28 mouse cellular contexts compared by ENCODE assay signal in the genomic region with DNA sequence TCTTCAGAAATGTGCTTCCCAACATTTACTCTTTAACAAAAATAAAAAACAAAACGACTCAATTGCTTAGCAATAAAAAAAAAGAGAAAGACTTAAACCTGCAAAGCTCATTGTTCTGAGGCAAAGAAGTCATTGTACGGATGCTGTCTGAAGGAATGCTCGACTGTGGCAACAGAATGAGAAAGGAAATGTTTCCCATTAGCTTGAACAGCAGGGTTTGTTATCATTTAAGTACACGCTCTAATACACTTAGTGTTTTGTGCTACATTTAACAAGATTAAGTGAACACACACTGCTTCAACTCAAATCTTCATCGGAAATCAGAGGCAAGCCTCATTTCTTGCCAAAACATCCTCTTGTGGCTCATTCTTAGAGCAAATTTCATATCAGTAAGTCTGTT.
A peak's percentile ranks its signal among the peaks of the same experiment; 100 is the strongest.
DNase-seq lines count a peak whose midpoint lies in the region; ATAC-seq and TF ChIP-seq lines count a peak whose summit lies in the region.
"Had no signal": no experiment of that assay in that cellular context is flagged by ENCODE, and none has a peak within 500 bp of the region (broad histone marks: within the 10 kb centered on the region; RNA-seq: fewer than 3 reads in every experiment).

No protein-coding gene starts in this region.

- no peak overlapping the region for H3K4me2 ChIP-seq in hindbrain, postnatal 0 days (ENCODE audit: low read depth, low read length)
- no peak overlapping the region for H3K4me2 ChIP-seq in hindbrain, embryonic 13.5 days
- H3K4me2 ChIP-seq in embryonic facial prominence, embryonic 14.5 days (ENCODE audit: low read depth, low read length) = no peak overlapping the region
- H3K4me2 ChIP-seq: heart, embryonic 13.5 days; limb, embryonic 15.5 days; lung, embryonic 14.5 days; midbrain, embryonic 15.5 days; stomach, embryonic 15.5 days had no signal

- TF ChIP-seq POLR2A in brain, embryonic 14.5 days (IDR thresholded peaks at IDR 0.05; ENCODE audit: borderline replicate concordance, extremely low read depth, insufficient read depth, insufficient read length, poor library complexity, severe bottlenecking) = no peak

- no peak overlapping the region for H3K27ac ChIP-seq in hindbrain, postnatal 0 days
- H3K27ac ChIP-seq in hindbrain, embryonic 13.5 days = no peak overlapping the region
- H3K27ac ChIP-seq in embryonic facial prominence, embryonic 14.5 days (replicated peaks; ENCODE audit: low read depth, low read length) = no peak overlapping the region
- H3K27ac ChIP-seq: heart, embryonic 13.5 days; kidney, postnatal 0 days; limb, embryonic 15.5 days; liver, embryonic 14.5 days; midbrain, embryonic 15.5 days; stomach, embryonic 15.5 days had no signal

- TF ChIP-seq CTCF in hindbrain, postnatal 0 days (IDR thresholded peaks at IDR 0.05; ENCODE audit: low read depth) = no peak
- no peak for TF ChIP-seq CTCF in brain, embryonic 14.5 days (IDR thresholded peaks at IDR 0.05; ENCODE audit: borderline replicate concordance, extremely low read depth, insufficient read depth, insufficient read length)

- no peaks in the 10 kb centered on the region for H3K36me3 ChIP-seq in hindbrain, postnatal 0 days (ENCODE audit: insufficient read depth, low read length)
- H3K36me3 ChIP-seq in hindbrain, embryonic 13.5 days = no peaks in the 10 kb centered on the region
- H3K36me3 ChIP-seq in embryonic facial prominence, embryonic 14.5 days (ENCODE audit: control insufficient read depth, insufficient read depth, low read length) = no peaks in the 10 kb centered on the region
- H3K36me3 ChIP-seq: heart, embryonic 13.5 days; limb, embryonic 15.5 days; midbrain, embryonic 15.5 days; stomach, embryonic 15.5 days had no signal

- no peak overlapping the region for H3K9ac ChIP-seq in hindbrain, postnatal 0 days (replicated peaks; ENCODE audit: low read length)
- H3K9ac ChIP-seq in hindbrain, embryonic 13.5 days = no peak overlapping the region
- no peak overlapping the region for H3K9ac ChIP-seq in embryonic facial prominence, embryonic 14.5 days (ENCODE audit: low read depth, low read length)
- H3K9ac ChIP-seq: forebrain, postnatal 0 days; heart, embryonic 13.5 days; limb, embryonic 15.5 days; liver, embryonic 14.5 days; lung, embryonic 14.5 days; midbrain, embryonic 15.5 days; stomach, embryonic 15.5 days had no signal

- H3K9me3 ChIP-seq in hindbrain, postnatal 0 days (ENCODE audit: low read length) = no peaks in the 10 kb centered on the region
- no peaks in the 10 kb centered on the region for H3K9me3 ChIP-seq in hindbrain, embryonic 13.5 days
- H3K9me3 ChIP-seq in embryonic facial prominence, embryonic 14.5 days (ENCODE audit: control insufficient read depth, low read length) = no peaks in the 10 kb centered on the region
- H3K9me3 ChIP-seq: heart, embryonic 13.5 days; limb, embryonic 15.5 days; megakaryocyte, embryonic 14.5 days; midbrain, embryonic 15.5 days; stomach, embryonic 15.5 days had no signal

- no peaks in the 10 kb centered on the region for H3K4me1 ChIP-seq in hindbrain, postnatal 0 days (ENCODE audit: insufficient read depth, low read length)
- H3K4me1 ChIP-seq in hindbrain, embryonic 13.5 days (replicated peaks) = no peaks in the 10 kb centered on the region
- H3K4me1 ChIP-seq in embryonic facial prominence, embryonic 14.5 days (ENCODE audit: control insufficient read depth, insufficient read depth, low read length) = no peaks in the 10 kb centered on the region
- H3K4me1 ChIP-seq: heart, embryonic 13.5 days; limb, embryonic 15.5 days; megakaryocyte, embryonic 14.5 days; midbrain, embryonic 15.5 days; stomach, embryonic 15.5 days had no signal

- WGBS in hindbrain, postnatal 0 days = 29% methylated on average over 5 of the region's 5 CpGs
- 35% methylated on average over 5 of the region's 5 CpGs for WGBS in hindbrain, embryonic 13.5 days
- 15% methylated on average over 5 of the region's 5 CpGs for WGBS in embryonic facial prominence, embryonic 14.5 days

- DNase-seq in hindbrain, postnatal 0 days (ENCODE audit: low spot score) = peak; percentile 19
- DNase-seq in brain, embryonic 14.5 days (ENCODE audit: low read depth) = peak; percentile 23
- DNase-seq in embryonic facial prominence, embryonic 14.5 days (ENCODE audit: low spot score) = peak; percentile 1
- DNase-seq in retina, postnatal 1 day = peak; percentile 3
- no peak for DNase-seq in thymus, postnatal 0 days (ENCODE audit: low spot score)
- DNase-seq in layer of hippocampus, adult 18-20 months (ENCODE audit: low spot score in 2 of 2) = no peak
- DNase-seq: adrenal gland, postnatal 10 days; cerebellum, adult 9-11 months; forebrain, postnatal 0 days; gastrocnemius, postnatal 25 days; heart, adult 18-20 months; heart, postnatal 14 days; kidney, adult 18-20 months; left cerebral cortex, postnatal 4 days; lung, embryonic 14.5 days; lung, postnatal 36 days; right cerebral cortex, adult 18-20 months; thymus, postnatal 4 days had no signal

- H3K27me3 ChIP-seq in hindbrain, postnatal 0 days (ENCODE audit: insufficient read depth, low read length) = no peaks in the 10 kb centered on the region
- no peaks in the 10 kb centered on the region for H3K27me3 ChIP-seq in hindbrain, embryonic 13.5 days
- H3K27me3 ChIP-seq in embryonic facial prominence, embryonic 14.5 days (replicated peaks; ENCODE audit: control insufficient read depth, insufficient read depth, low read length) = no peaks in the 10 kb centered on the region
- H3K27me3 ChIP-seq: heart, embryonic 13.5 days; limb, embryonic 15.5 days; megakaryocyte, embryonic 14.5 days; midbrain, embryonic 15.5 days; stomach, embryonic 15.5 days had no signal

- H3K4me3 ChIP-seq in hindbrain, postnatal 0 days (ENCODE audit: low read length) = no peak overlapping the region
- H3K4me3 ChIP-seq in hindbrain, embryonic 13.5 days = no peak overlapping the region
- no peak overlapping the region for H3K4me3 ChIP-seq in embryonic facial prominence, embryonic 14.5 days (ENCODE audit: low read depth, low read length)
- H3K4me3 ChIP-seq: heart, embryonic 13.5 days; limb, embryonic 15.5 days; megakaryocyte, embryonic 14.5 days; midbrain, embryonic 15.5 days; myocyte; stomach, embryonic 15.5 days had no signal

- ATAC-seq in hindbrain, postnatal 0 days = no peak
- ATAC-seq in hindbrain, embryonic 13.5 days (ENCODE audit: low FRiP score) = no peak
- no peak for ATAC-seq in embryonic facial prominence, embryonic 14.5 days (ENCODE audit: low read depth)
- ATAC-seq: forebrain, postnatal 0 days; inflammation-experienced regulatory T-cells, adult 6 months; midbrain, embryonic 15.5 days had no signal

Comparison
In these comparisons a context has a peak if more than half of its experiments do, and no peak if none do; other contexts are left out.
1. DNase-seq: peak in hindbrain, postnatal 0 days (single experiment), brain, embryonic 14.5 days (single experiment), embryonic facial prominence, embryonic 14.5 days (single experiment) and retina, postnatal 1 day (single experiment); none in thymus, postnatal 0 days (single experiment) and layer of hippocampus, adult 18-20 months (0 of 2).